Mouse (Mus musculus): ENCODE results near the gene Zfp512b.

DNA sequence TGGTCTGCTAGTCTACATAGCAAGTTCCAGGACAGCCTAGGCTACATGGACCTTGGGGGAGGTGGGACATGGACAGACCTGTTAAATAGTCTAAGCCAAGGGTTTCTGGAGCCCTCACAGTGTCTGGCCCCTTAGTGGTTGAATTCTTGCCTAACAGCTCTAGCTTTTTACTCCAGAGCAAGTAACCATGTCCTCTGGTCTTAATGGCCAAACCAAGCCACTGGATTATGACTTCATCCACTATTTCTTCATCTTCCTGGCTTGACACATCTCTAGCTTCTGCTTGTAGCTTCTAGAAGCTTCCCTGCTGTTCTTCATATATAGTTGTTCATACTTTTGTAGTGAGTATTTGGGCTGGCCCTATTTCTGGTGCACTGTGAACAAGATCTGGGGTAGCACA, 38.8 kb downstream of the Zfp512b start:
- no peak for TF ChIP-seq CTCF (conservative IDR thresholded peaks at IDR 0.05; ENCODE audit: insufficient read depth, insufficient read length, low read depth, low read length)
- TF ChIP-seq POLR2A (IDR thresholded peaks at IDR 0.05; ENCODE audit: low read depth, low read length) = no peak
